17 mouse cellular contexts compared by ENCODE assay signal in the genomic region with DNA sequence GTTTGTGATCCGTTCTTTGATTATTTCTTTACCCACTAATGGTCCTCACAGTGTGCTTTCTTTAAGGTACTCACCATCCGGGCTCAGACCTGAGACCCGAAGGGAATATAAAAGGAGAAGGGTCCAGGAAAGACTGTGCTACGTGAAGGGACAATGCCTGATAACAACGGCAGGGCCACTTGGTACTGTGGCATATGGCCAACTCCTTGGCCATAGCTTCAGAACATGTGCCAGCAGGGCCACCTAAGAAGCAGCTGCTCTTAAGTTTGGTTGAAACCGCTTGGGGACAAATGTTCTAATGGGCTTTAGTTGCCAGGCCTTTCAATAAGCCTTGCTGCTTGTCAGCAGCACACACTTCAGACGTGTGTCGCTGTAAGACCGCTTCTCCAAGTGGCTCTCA.
DNase-seq lines count a peak whose midpoint lies in the region; ATAC-seq and TF ChIP-seq lines count a peak whose summit lies in the region.
"Had no signal": no experiment of that assay in that cellular context is flagged by ENCODE, and none has a peak within 500 bp of the region (broad histone marks: within the 10 kb centered on the region; RNA-seq: fewer than 3 reads in every experiment).

No protein-coding gene starts in this region.

- no peaks in the 10 kb centered on the region for H3K9me3 ChIP-seq in forebrain, embryonic 14.5 days (replicated peaks; ENCODE audit: control insufficient read depth, low read length)
- no peaks in the 10 kb centered on the region for H3K9me3 ChIP-seq in forebrain, embryonic 16.5 days (ENCODE audit: control insufficient read depth, low read length)
- H3K9me3 ChIP-seq in lung, embryonic 14.5 days (ENCODE audit: low read depth, low read length) = no peaks in the 10 kb centered on the region
- no peaks in the 10 kb centered on the region for H3K9me3 ChIP-seq in lung, postnatal 0 days (ENCODE audit: low read length)
- no peaks in the 10 kb centered on the region for H3K9me3 ChIP-seq in limb, embryonic 14.5 days (ENCODE audit: control insufficient read depth, low read length)
- H3K9me3 ChIP-seq: heart, embryonic 10.5 days; kidney, embryonic 15.5 days; midbrain, embryonic 15.5 days; neural tube, embryonic 15.5 days had no signal

- TF ChIP-seq EP300 in lung, postnatal 0 days (IDR thresholded peaks at IDR 0.05) = no peak

- H3K27me3 ChIP-seq in forebrain, embryonic 14.5 days (replicated peaks; ENCODE audit: control insufficient read depth, insufficient read depth, low read length) = no peaks in the 10 kb centered on the region
- H3K27me3 ChIP-seq in forebrain, embryonic 16.5 days (replicated peaks; ENCODE audit: control insufficient read depth, insufficient read depth, low read length) = no peaks in the 10 kb centered on the region
- no peaks in the 10 kb centered on the region for H3K27me3 ChIP-seq in lung, embryonic 14.5 days (ENCODE audit: insufficient read depth, low read length)
- H3K27me3 ChIP-seq in lung, postnatal 0 days (replicated peaks; ENCODE audit: insufficient read depth, low read length) = no peaks in the 10 kb centered on the region
- H3K27me3 ChIP-seq in limb, embryonic 14.5 days (ENCODE audit: control insufficient read depth, insufficient read depth, low read length) = no peaks in the 10 kb centered on the region
- H3K27me3 ChIP-seq: kidney, embryonic 15.5 days; megakaryocyte, embryonic 14.5 days; midbrain, embryonic 15.5 days; neural tube, embryonic 15.5 days had no signal

- no peak overlapping the region for H3K4me3 ChIP-seq in forebrain, embryonic 14.5 days (ENCODE audit: low read depth, low read length)
- H3K4me3 ChIP-seq in forebrain, embryonic 16.5 days (replicated peaks; ENCODE audit: low read length) = no peak overlapping the region
- H3K4me3 ChIP-seq in lung, embryonic 14.5 days (ENCODE audit: low read depth, low read length) = no peak overlapping the region
- no peak overlapping the region for H3K4me3 ChIP-seq in lung, postnatal 0 days (ENCODE audit: low read depth, low read length)
- H3K4me3 ChIP-seq in limb, embryonic 14.5 days (replicated peaks; ENCODE audit: low read length) = no peak overlapping the region
- H3K4me3 ChIP-seq: erythroblast, embryonic 14.5 days; heart, embryonic 10.5 days; kidney, embryonic 15.5 days; megakaryocyte, embryonic 14.5 days; midbrain, embryonic 15.5 days; neural tube, embryonic 15.5 days had no signal

- no peak for TF ChIP-seq POLR2A in limb, embryonic 14.5 days (IDR thresholded peaks at IDR 0.05; ENCODE audit: borderline replicate concordance, extremely low read depth, insufficient read depth, insufficient read length)

- H3K4me2 ChIP-seq in forebrain, embryonic 14.5 days (ENCODE audit: low read length) = no peak overlapping the region
- H3K4me2 ChIP-seq in forebrain, embryonic 16.5 days (ENCODE audit: low read length) = no peak overlapping the region
- no peak overlapping the region for H3K4me2 ChIP-seq in lung, embryonic 14.5 days
- H3K4me2 ChIP-seq in lung, postnatal 0 days (replicated peaks; ENCODE audit: low read depth, low read length) = no peak overlapping the region
- H3K4me2 ChIP-seq in limb, embryonic 14.5 days (replicated peaks; ENCODE audit: low read depth, low read length, severe bottlenecking) = peak overlapping the region; percentile 42; the same call in 1 of the 2 replicates
- H3K4me2 ChIP-seq: midbrain, embryonic 15.5 days had no signal

- H3K27ac ChIP-seq in forebrain, embryonic 14.5 days (ENCODE audit: low read depth, low read length) = no peak overlapping the region
- no peak overlapping the region for H3K27ac ChIP-seq in forebrain, embryonic 16.5 days (ENCODE audit: low read length)
- H3K27ac ChIP-seq in lung, embryonic 14.5 days (ENCODE audit: low read depth) = no peak overlapping the region
- H3K27ac ChIP-seq in lung, postnatal 0 days (ENCODE audit: low read length) = no peak overlapping the region
- no peak overlapping the region for H3K27ac ChIP-seq in limb, embryonic 14.5 days (replicated peaks; ENCODE audit: low read depth, low read length)
- H3K27ac ChIP-seq: heart, embryonic 10.5 days; hindbrain, postnatal 0 days; kidney, embryonic 15.5 days; midbrain, embryonic 15.5 days; neural tube, embryonic 15.5 days had no signal

- no peak for DNase-seq in cerebellum, adult 8-10 months
- DNase-seq in forebrain, embryonic 14.5 days (ENCODE audit: low spot score) = peak; percentile 29
- DNase-seq in lung, embryonic 14.5 days = peak; percentile 6
- DNase-seq in lung, postnatal 0 days (ENCODE audit: low spot score) = no peak
- DNase-seq in limb, embryonic 14.5 days (ENCODE audit: low spot score) = no peak
- DNase-seq in layer of hippocampus, adult 11-12 months (ENCODE audit: low spot score) = no peak
- DNase-seq: thymus, adult 18-20 months had no signal

- TF ChIP-seq CTCF in lung, embryonic 14.5 days (IDR thresholded peaks at IDR 0.05; ENCODE audit: low read depth) = no peak
- TF ChIP-seq CTCF in lung, postnatal 0 days (IDR thresholded peaks at IDR 0.05) = no peak

- H3K9ac ChIP-seq in forebrain, embryonic 14.5 days (ENCODE audit: low read length) = no peak overlapping the region
- no peak overlapping the region for H3K9ac ChIP-seq in forebrain, embryonic 16.5 days (replicated peaks; ENCODE audit: low read depth, low read length)
- H3K9ac ChIP-seq in lung, embryonic 14.5 days = no peak overlapping the region
- no peak overlapping the region for H3K9ac ChIP-seq in lung, postnatal 0 days (replicated peaks; ENCODE audit: low read depth)
- H3K9ac ChIP-seq in limb, embryonic 14.5 days (ENCODE audit: low read depth, low read length, severe bottlenecking) = no peak overlapping the region
- H3K9ac ChIP-seq: kidney, embryonic 15.5 days; midbrain, embryonic 15.5 days; neural tube, embryonic 15.5 days had no signal

- H3K36me3 ChIP-seq in forebrain, embryonic 14.5 days (ENCODE audit: control insufficient read depth, insufficient read depth, low read length) = no peaks in the 10 kb centered on the region
- no peaks in the 10 kb centered on the region for H3K36me3 ChIP-seq in forebrain, embryonic 16.5 days (ENCODE audit: control insufficient read depth, insufficient read depth)
- H3K36me3 ChIP-seq in lung, embryonic 14.5 days (ENCODE audit: insufficient read depth) = no peaks in the 10 kb centered on the region
- H3K36me3 ChIP-seq in lung, postnatal 0 days (ENCODE audit: insufficient read depth, low read length) = no peaks in the 10 kb centered on the region
- no peaks in the 10 kb centered on the region for H3K36me3 ChIP-seq in limb, embryonic 14.5 days (ENCODE audit: control insufficient read depth, insufficient read depth, low read length)
- H3K36me3 ChIP-seq: heart, embryonic 10.5 days; kidney, embryonic 15.5 days; midbrain, embryonic 15.5 days; neural tube, embryonic 15.5 days had no signal

- H3K4me1 ChIP-seq in forebrain, embryonic 14.5 days (ENCODE audit: control insufficient read depth, insufficient read depth, low read length) = peaks cover 2% of the 10 kb centered on the region; the same call in 1 of the 2 replicates
- peaks cover 6% of the 10 kb centered on the region; the same call in 1 of the 2 replicates for H3K4me1 ChIP-seq in forebrain, embryonic 16.5 days (replicated peaks; ENCODE audit: control insufficient read depth, insufficient read depth, low read length)
- H3K4me1 ChIP-seq in lung, embryonic 14.5 days (ENCODE audit: insufficient read depth) = no peaks in the 10 kb centered on the region
- 0 out of 2 replicates have a peak, but pooled peaks cover 3% of the 10 kb centered on the region for H3K4me1 ChIP-seq in lung, postnatal 0 days (ENCODE audit: insufficient read depth, low read depth, low read length)
- peaks cover 25% of the 10 kb centered on the region for H3K4me1 ChIP-seq in limb, embryonic 14.5 days (ENCODE audit: control insufficient read depth, insufficient read depth, low read length)
- H3K4me1 ChIP-seq: megakaryocyte, embryonic 14.5 days; midbrain, embryonic 15.5 days had no signal

- ATAC-seq in cerebellum, adult (ENCODE audit: insufficient number of reproducible peaks, low FRiP score, low TSS enrichment) = 0 out of 2 replicates have a peak, but pooled peaks have one; percentile 5
- no peak for ATAC-seq in forebrain, embryonic 14.5 days
- no peak; the same call in 1 of the 2 replicates for ATAC-seq in forebrain, embryonic 16.5 days
- ATAC-seq in lung, embryonic 14.5 days (ENCODE audit: insufficient read depth) = 0 out of 2 replicates have a peak, but pooled peaks have one; percentile 6
- ATAC-seq in lung, postnatal 0 days = no peak
- no peak for ATAC-seq in limb, embryonic 14.5 days (ENCODE audit: low FRiP score, low read depth)
- ATAC-seq: intestine, postnatal 0 days; midbrain, embryonic 15.5 days had no signal

- 72% methylated on average over 9 of the region's 9 CpGs for WGBS in forebrain, embryonic 14.5 days
- 58% methylated on average over 9 of the region's 9 CpGs for WGBS in forebrain, embryonic 16.5 days
- WGBS in lung, embryonic 14.5 days = 77% methylated on average over 9 of the region's 9 CpGs
- WGBS in lung, postnatal 0 days = 74% methylated on average over 9 of the region's 9 CpGs
- 78% methylated on average over 9 of the region's 9 CpGs for WGBS in limb, embryonic 14.5 days

Comparison
In these comparisons a context has a peak if more than half of its experiments do, and no peak if none do; other contexts are left out.
1. ATAC-seq: peak in cerebellum, adult (single experiment) and lung, embryonic 14.5 days (single experiment); none in forebrain, embryonic 14.5 days (single experiment), forebrain, embryonic 16.5 days (single experiment), lung, postnatal 0 days (single experiment) and limb, embryonic 14.5 days (single experiment).
2. DNase-seq: peak in forebrain, embryonic 14.5 days (single experiment) and lung, embryonic 14.5 days (single experiment); none in cerebellum, adult 8-10 months (single experiment), lung, postnatal 0 days (single experiment), limb, embryonic 14.5 days (single experiment) and layer of hippocampus, adult 11-12 months (single experiment).